Mouse (Mus musculus): ENCODE results near the gene Babam2. TPM values are rescaled to one million over a fixed set of nuclear protein-coding genes. Genes with fewer than 3 reads are reported as not detected.

Gene Babam2
- polyA plus RNA-seq, 1 experiment from 2014 or later: 122 TPM

- no peak for DNase-seq (ENCODE audit: low read depth, low spot score)
- ChIA-PET CTCF (interaction anchor here (1.3 kb wide), 1 partner anchor 111 kb away, joined by 3 read pairs; no protein-coding TSS in a partner anchor), POLR2A (no interaction called here)
- in situ Hi-C loops (cut with MboI; ENCODE audit: low pct_unique_long_range_greater_than_20kb): no loop called here
- TF ChIP-seq CTCF (IDR thresholded peaks at IDR 0.05): no peak
- ATAC-seq: no peak
- H3K27me3 ChIP-seq: no peaks in the 10 kb centered on the region
Measured at GRCm38 (mm10) chr5:31827304-31827703, 129.8 kb downstream of the Babam2 start.

GRCm38 (mm10) chr5:31827896-31828295, 130.4 kb downstream of the Babam2 start:
- POLR2A ChIA-PET: no interaction called here
- CTCF ChIA-PET: interaction anchor here (1.3 kb wide), 1 partner anchor 111 kb away, joined by 3 read pairs; no protein-coding TSS in a partner anchor
- no peak for TF ChIP-seq CTCF (IDR thresholded peaks at IDR 0.05)
- no peaks in the 10 kb centered on the region for H3K27me3 ChIP-seq
- in situ Hi-C loops (cut with MboI; ENCODE audit: low pct_unique_long_range_greater_than_20kb): no loop called here
- DNase-seq (ENCODE audit: low read depth, low spot score): no peak
- ATAC-seq: no peak

- in situ Hi-C loops (cut with MboI; ENCODE audit: low pct_unique_long_range_greater_than_20kb): no loop called here
- DNase-seq (ENCODE audit: low read depth, low spot score) (no peak), ATAC-seq (no peak)
- ChIA-PET POLR2A (no interaction called here), CTCF (interaction anchor here (1.3 to 1.4 kb wide), 2 partner anchors 39 to 110 kb away, joined by 3 to 4 read pairs; no protein-coding TSS in a partner anchor)
- no peak for TF ChIP-seq CTCF (IDR thresholded peaks at IDR 0.05)
- no peaks in the 10 kb centered on the region for H3K27me3 ChIP-seq
Measured at GRCm38 (mm10) chr5:31828747-31829146, 131.3 kb downstream of the Babam2 start.

- ChIA-PET CTCF (interaction anchor here (0.7 to 1.4 kb wide), 2 partner anchors 8 to 40 kb away, joined by 3 to 4 read pairs; no protein-coding TSS in a partner anchor), POLR2A (no interaction called here)
- no peaks in the 10 kb centered on the region for H3K27me3 ChIP-seq
- DNase-seq (ENCODE audit: low read depth, low spot score) (no peak), ATAC-seq (no peak)
- TF ChIP-seq CTCF (IDR thresholded peaks at IDR 0.05): no peak
- in situ Hi-C loops (cut with MboI; ENCODE audit: low pct_unique_long_range_greater_than_20kb): no loop called here
Measured at GRCm38 (mm10) chr5:31829588-31829987, 132.1 kb downstream of the Babam2 start.

GRCm38 (mm10) chr5:31831587-31831986, 134.1 kb downstream of the Babam2 start:
- ATAC-seq: no peak
- no peak for DNase-seq (ENCODE audit: low read depth, low spot score)
- POLR2A ChIA-PET: no interaction called here
- CTCF ChIA-PET: interaction anchor here (1.2 kb wide), 1 partner anchor 11 kb away, joined by 3 read pairs; no protein-coding TSS in a partner anchor
- no peaks in the 10 kb centered on the region for H3K27me3 ChIP-seq
- TF ChIP-seq CTCF (IDR thresholded peaks at IDR 0.05): no peak
- in situ Hi-C loops (cut with MboI; ENCODE audit: low pct_unique_long_range_greater_than_20kb): no loop called here

GRCm38 (mm10) chr5:31835691-31836090, 138.2 kb downstream of the Babam2 start:
- ATAC-seq (peak; percentile 79), DNase-seq (ENCODE audit: low read depth, low spot score) (peak; percentile 74)
- TF ChIP-seq CTCF (IDR thresholded peaks at IDR 0.05): no peak
- H3K27me3 ChIP-seq: no peaks in the 10 kb centered on the region
- CTCF ChIA-PET: interaction anchor here (1.4 kb wide), 1 partner anchor 10 kb away, joined by 3 read pairs; no protein-coding TSS in a partner anchor
- in situ Hi-C loops (cut with MboI; ENCODE audit: low pct_unique_long_range_greater_than_20kb): no loop called here
- POLR2A ChIA-PET: no interaction called here

GRCm38 (mm10) chr5:31839973-31840372, 142.5 kb downstream of the Babam2 start:
- TF ChIP-seq CTCF (IDR thresholded peaks at IDR 0.05): no peak
- ATAC-seq (no peak), DNase-seq (ENCODE audit: low read depth, low spot score) (no peak)
- POLR2A ChIA-PET: no interaction called here
- in situ Hi-C loops (cut with MboI; ENCODE audit: low pct_unique_long_range_greater_than_20kb): no loop called here
- CTCF ChIA-PET: no interaction called here
- no peaks in the 10 kb centered on the region for H3K27me3 ChIP-seq

- no peak for TF ChIP-seq CTCF (IDR thresholded peaks at IDR 0.05)
Measured at GRCm38 (mm10) chr5:31840406-31840805, 142.9 kb downstream of the Babam2 start.

GRCm38 (mm10) chr5:31844856-31845255, 147.4 kb downstream of the Babam2 start:
- ChIA-PET CTCF (interaction anchor here (1.2 kb wide), 1 partner anchor 9 kb away, joined by 3 read pairs; no protein-coding TSS in a partner anchor), POLR2A (no interaction called here)
- ATAC-seq (no peak), DNase-seq (ENCODE audit: low read depth, low spot score) (no peak)
- H3K27me3 ChIP-seq: no peaks in the 10 kb centered on the region
- in situ Hi-C loops (cut with MboI; ENCODE audit: low pct_unique_long_range_greater_than_20kb): no loop called here
- TF ChIP-seq CTCF (IDR thresholded peaks at IDR 0.05): no peak

More at GRCm38 (mm10) chr5:31840406-31840805, 142.9 kb downstream of the Babam2 start:
- in situ Hi-C loops (cut with MboI; ENCODE audit: low pct_unique_long_range_greater_than_20kb): no loop called here
- DNase-seq (ENCODE audit: low read depth, low spot score) (no peak), ATAC-seq (no peak)
- CTCF ChIA-PET: no interaction called here
- POLR2A ChIA-PET: no interaction called here
- H3K27me3 ChIP-seq: no peaks in the 10 kb centered on the region

- no peak for ATAC-seq
Measured at GRCm38 (mm10) chr5:31846971-31847370, 149.5 kb downstream of the Babam2 start.

GRCm38 (mm10) chr5:31848995-31849394, 151.5 kb downstream of the Babam2 start:
- POLR2A ChIA-PET: no interaction called here
- CTCF ChIA-PET: no interaction called here

More at GRCm38 (mm10) chr5:31846971-31847370, 149.5 kb downstream of the Babam2 start:
- H3K27me3 ChIP-seq: no peaks in the 10 kb centered on the region
- in situ Hi-C loops (cut with MboI; ENCODE audit: low pct_unique_long_range_greater_than_20kb): no loop called here
- ChIA-PET POLR2A (no interaction called here), CTCF (no interaction called here)
- DNase-seq (ENCODE audit: low read depth, low spot score): no peak
- TF ChIP-seq CTCF (IDR thresholded peaks at IDR 0.05): no peak

GRCm38 (mm10) chr5:31852786-31853185, 155.3 kb downstream of the Babam2 start:
- in situ Hi-C loops (cut with MboI; ENCODE audit: low pct_unique_long_range_greater_than_20kb): no loop called here
- no peaks in the 10 kb centered on the region for H3K27me3 ChIP-seq
- no peak for TF ChIP-seq CTCF (IDR thresholded peaks at IDR 0.05)
- ATAC-seq (no peak), DNase-seq (ENCODE audit: low read depth, low spot score) (no peak)
- ChIA-PET CTCF (no interaction called here), POLR2A (no interaction called here)

More at GRCm38 (mm10) chr5:31848995-31849394, 151.5 kb downstream of the Babam2 start:
- no peaks in the 10 kb centered on the region for H3K27me3 ChIP-seq
- no peak for DNase-seq (ENCODE audit: low read depth, low spot score)
- no peak for ATAC-seq
- in situ Hi-C loops (cut with MboI; ENCODE audit: low pct_unique_long_range_greater_than_20kb): no loop called here
- TF ChIP-seq CTCF (IDR thresholded peaks at IDR 0.05): no peak
